In the genomic region with DNA sequence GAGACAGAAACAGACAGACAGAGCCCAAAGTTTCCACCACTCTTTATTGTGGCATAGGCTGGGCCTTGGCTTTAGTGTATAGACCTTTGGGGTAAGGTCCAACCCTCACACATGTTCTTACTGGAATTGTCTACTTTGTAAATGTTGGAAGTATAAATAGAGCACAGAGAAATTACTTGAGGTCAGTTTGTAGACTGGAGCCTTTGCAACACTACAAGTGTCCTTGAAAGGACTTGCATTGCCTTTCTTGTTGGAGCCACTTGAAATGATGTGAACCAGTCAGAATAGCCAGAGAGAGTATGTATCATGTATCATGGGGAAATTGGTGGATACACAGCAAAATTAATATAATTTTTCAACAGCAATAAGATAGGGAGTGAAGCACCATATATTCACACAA, we compare ENCODE assay signal across 23 mouse cellular contexts.
"Had no signal": no experiment of that assay in that cellular context is flagged by ENCODE, and none has a peak within 500 bp of the region (broad histone marks: within the 10 kb centered on the region; RNA-seq: fewer than 3 reads in every experiment).

No protein-coding gene starts in this region.

- ATAC-seq: forebrain, embryonic 13.5 days; forebrain, embryonic 14.5 days; forebrain, embryonic 15.5 days; forebrain, embryonic 16.5 days; forebrain, postnatal 0 days had no signal

- DNase-seq: cerebellum, adult 2 months; cerebellum, adult 8-10 months; cerebellum, adult 9-10 months; cerebellum, adult 9-11 months; cerebellum, postnatal 36 days; forebrain, postnatal 0 days; gastrocnemius, adult 2 months; gastrocnemius, postnatal 10 days; gastrocnemius, postnatal 14 days; gastrocnemius, postnatal 25 days; gastrocnemius, postnatal 36 days; heart, adult 11 months had no signal

- H3K4me3 ChIP-seq: embryonic facial prominence, embryonic 10.5 days; embryonic facial prominence, embryonic 12.5 days; embryonic facial prominence, embryonic 13.5 days; embryonic facial prominence, embryonic 15.5 days; erythroblast, embryonic 14.5 days; forebrain, embryonic 10.5 days; forebrain, embryonic 12.5 days; forebrain, embryonic 13.5 days; forebrain, embryonic 15.5 days; gastrocnemius, adult 2 months had no signal

- H3K9me3 ChIP-seq: embryonic facial prominence, embryonic 10.5 days; embryonic facial prominence, embryonic 12.5 days; embryonic facial prominence, embryonic 13.5 days; embryonic facial prominence, embryonic 15.5 days; forebrain, embryonic 10.5 days; forebrain, embryonic 12.5 days; forebrain, embryonic 13.5 days; forebrain, embryonic 15.5 days had no signal

- H3K9ac ChIP-seq: embryonic facial prominence, embryonic 12.5 days; embryonic facial prominence, embryonic 13.5 days; embryonic facial prominence, embryonic 15.5 days; forebrain, embryonic 12.5 days; forebrain, embryonic 13.5 days; forebrain, embryonic 15.5 days; forebrain, postnatal 0 days had no signal

- H3K4me1 ChIP-seq: embryonic facial prominence, embryonic 10.5 days; embryonic facial prominence, embryonic 12.5 days; embryonic facial prominence, embryonic 13.5 days; embryonic facial prominence, embryonic 15.5 days; forebrain, embryonic 10.5 days; forebrain, embryonic 12.5 days; forebrain, embryonic 13.5 days; forebrain, embryonic 15.5 days had no signal

- H3K27me3 ChIP-seq: embryonic facial prominence, embryonic 12.5 days; embryonic facial prominence, embryonic 13.5 days; embryonic facial prominence, embryonic 15.5 days; forebrain, embryonic 12.5 days; forebrain, embryonic 13.5 days; forebrain, embryonic 15.5 days had no signal

- H3K4me2 ChIP-seq: embryonic facial prominence, embryonic 12.5 days; embryonic facial prominence, embryonic 13.5 days; embryonic facial prominence, embryonic 15.5 days; forebrain, embryonic 12.5 days; forebrain, embryonic 13.5 days; forebrain, embryonic 15.5 days had no signal

- H3K36me3 ChIP-seq: embryonic facial prominence, embryonic 10.5 days; embryonic facial prominence, embryonic 12.5 days; embryonic facial prominence, embryonic 13.5 days; embryonic facial prominence, embryonic 15.5 days; forebrain, embryonic 10.5 days; forebrain, embryonic 12.5 days; forebrain, embryonic 15.5 days had no signal

- H3K27ac ChIP-seq: embryonic facial prominence, embryonic 10.5 days; embryonic facial prominence, embryonic 12.5 days; embryonic facial prominence, embryonic 13.5 days; embryonic facial prominence, embryonic 15.5 days; forebrain, embryonic 10.5 days; forebrain, embryonic 12.5 days; forebrain, embryonic 13.5 days; forebrain, embryonic 15.5 days; gastrocnemius, adult 2 months had no signal
